Mouse (Mus musculus): ENCODE results near the gene Zbtb4. TPM values are rescaled to one million over a fixed set of nuclear protein-coding genes. Genes with fewer than 3 reads are reported as not detected.

The Zbtb4 gene
- 3.6 TPM in 2 replicates for polyA plus RNA-seq (2015; fragmentation: Nextera tagmentation; extraction: Ambion mirVana)

GRCm38 (mm10) chr11:69765221-69766125 lies at the start of gene Zbtb4:
Zbtb4 (plus strand) TSS chr11:69765912.
- Histone ChIP-seq H3K4me3 (ENCODE audit: low read length) (peak within 1 kb of the TSS; percentile 95), H3K27me3 (ENCODE audit: control insufficient read depth, insufficient read depth, low read length) (no peaks in the 10 kb centered on the region), H3K36me3 (ENCODE audit: control insufficient read depth, insufficient read depth) (no peaks in the 10 kb centered on the region), H3K4me2 (ENCODE audit: low read depth, low read length) (peak within 1 kb of the TSS; percentile 77), H3K27ac (ENCODE audit: low read length) (peak within 1 kb of the TSS; percentile 93), H3K9me3 (replicated peaks; ENCODE audit: control insufficient read depth, low read length) (no peaks in the 10 kb centered on the region), H3K4me1 (ENCODE audit: control insufficient read depth, insufficient read depth, low read length) (peaks cover 10% of the 10 kb centered on the region), H3K9ac (ENCODE audit: low read length) (peak within 1 kb of the TSS; percentile 98)
- 15% methylated on average over 50 of the region's 55 CpGs for WGBS
- ATAC-seq (replicated peaks; ENCODE audit: extremely low read depth, insufficient read depth, low FRiP score), result peak; percentile 63

- no peak overlapping the region for H3K9ac ChIP-seq (ENCODE audit: low read length)
- no peak overlapping the region for H3K4me3 ChIP-seq (ENCODE audit: low read length)
- peaks cover 5% of the 10 kb centered on the region for H3K4me1 ChIP-seq (ENCODE audit: control insufficient read depth, insufficient read depth, low read length)
- H3K4me2 ChIP-seq (ENCODE audit: low read depth, low read length), result no peak overlapping the region
- H3K27me3 ChIP-seq (ENCODE audit: control insufficient read depth, insufficient read depth, low read length), result no peaks in the 10 kb centered on the region
- no peak overlapping the region for H3K27ac ChIP-seq (ENCODE audit: low read length)
- no peaks in the 10 kb centered on the region for H3K36me3 ChIP-seq (ENCODE audit: control insufficient read depth, insufficient read depth)
- H3K9me3 ChIP-seq (replicated peaks; ENCODE audit: control insufficient read depth, low read length), result no peaks in the 10 kb centered on the region; the same call in 1 of the 2 replicates
- no peak for ATAC-seq (replicated peaks; ENCODE audit: extremely low read depth, insufficient read depth, low FRiP score)
- 25% methylated on average over 5 of the region's 5 CpGs for WGBS
These were observed 49.8 kb upstream of the Zbtb4 start for GRCm38 (mm10) chr11:69715929-69716328.

- no peak for ATAC-seq (replicated peaks; ENCODE audit: extremely low read depth, insufficient read depth, low FRiP score)
- no peak overlapping the region for H3K4me2 ChIP-seq (ENCODE audit: low read depth, low read length)
- H3K9me3 ChIP-seq (replicated peaks; ENCODE audit: control insufficient read depth, low read length), result no peaks in the 10 kb centered on the region; the same call in 1 of the 2 replicates
- peaks cover 5% of the 10 kb centered on the region for H3K4me1 ChIP-seq (ENCODE audit: control insufficient read depth, insufficient read depth, low read length)
- H3K36me3 ChIP-seq (ENCODE audit: control insufficient read depth, insufficient read depth), result no peaks in the 10 kb centered on the region
- H3K9ac ChIP-seq (ENCODE audit: low read length), result no peak overlapping the region
- H3K27ac ChIP-seq (ENCODE audit: low read length), result no peak overlapping the region
- WGBS, result 72% methylated on average over 4 of the region's 4 CpGs
- no peaks in the 10 kb centered on the region for H3K27me3 ChIP-seq (ENCODE audit: control insufficient read depth, insufficient read depth, low read length)
- H3K4me3 ChIP-seq (ENCODE audit: low read length), result no peak overlapping the region
These were observed 48.8 kb upstream of the Zbtb4 start for GRCm38 (mm10) chr11:69716953-69717352.

- Histone ChIP-seq H3K4me1 (ENCODE audit: control insufficient read depth, insufficient read depth, low read length) (peaks cover 5% of the 10 kb centered on the region), H3K4me3 (ENCODE audit: low read length) (no peak overlapping the region), H3K27ac (ENCODE audit: low read length) (no peak overlapping the region), H3K36me3 (ENCODE audit: control insufficient read depth, insufficient read depth) (no peaks in the 10 kb centered on the region), H3K4me2 (ENCODE audit: low read depth, low read length) (peak overlapping the region; percentile 15; the same call in 1 of the 2 replicates), H3K27me3 (ENCODE audit: control insufficient read depth, insufficient read depth, low read length) (no peaks in the 10 kb centered on the region), H3K9me3 (replicated peaks; ENCODE audit: control insufficient read depth, low read length) (no peaks in the 10 kb centered on the region; the same call in 1 of the 2 replicates), H3K9ac (ENCODE audit: low read length) (no peak overlapping the region)
- WGBS, result 35% methylated on average over 15 of the region's 15 CpGs
- no peak for ATAC-seq (replicated peaks; ENCODE audit: extremely low read depth, insufficient read depth, low FRiP score)
These were observed 47.1 kb upstream of the Zbtb4 start for GRCm38 (mm10) chr11:69718661-69719060.

- H3K9me3 ChIP-seq (replicated peaks; ENCODE audit: control insufficient read depth, low read length), result no peaks in the 10 kb centered on the region; the same call in 1 of the 2 replicates
- H3K9ac ChIP-seq (ENCODE audit: low read length), result no peak overlapping the region
- no peaks in the 10 kb centered on the region for H3K36me3 ChIP-seq (ENCODE audit: control insufficient read depth, insufficient read depth)
- H3K4me1 ChIP-seq (ENCODE audit: control insufficient read depth, insufficient read depth, low read length), result peaks cover 5% of the 10 kb centered on the region
- H3K4me3 ChIP-seq (ENCODE audit: low read length), result no peak overlapping the region
- no peak overlapping the region for H3K27ac ChIP-seq (ENCODE audit: low read length)
- no peaks in the 10 kb centered on the region for H3K27me3 ChIP-seq (ENCODE audit: control insufficient read depth, insufficient read depth, low read length)
- no peak for ATAC-seq (replicated peaks; ENCODE audit: extremely low read depth, insufficient read depth, low FRiP score)
- no peak overlapping the region for H3K4me2 ChIP-seq (ENCODE audit: low read depth, low read length)
- WGBS, result 65% methylated on average over 6 of the region's 6 CpGs
These were observed 46.3 kb upstream of the Zbtb4 start for GRCm38 (mm10) chr11:69719423-69719822.

- H3K27me3 ChIP-seq (ENCODE audit: control insufficient read depth, insufficient read depth, low read length), result no peaks in the 10 kb centered on the region
- H3K4me1 ChIP-seq (ENCODE audit: control insufficient read depth, insufficient read depth, low read length), result peaks cover 3% of the 10 kb centered on the region
- H3K9ac ChIP-seq (ENCODE audit: low read length), result no peak overlapping the region
- no peak overlapping the region for H3K4me2 ChIP-seq (ENCODE audit: low read depth, low read length)
- H3K9me3 ChIP-seq (replicated peaks; ENCODE audit: control insufficient read depth, low read length), result no peaks in the 10 kb centered on the region
- no peak for ATAC-seq (replicated peaks; ENCODE audit: extremely low read depth, insufficient read depth, low FRiP score)
- WGBS, result 79% methylated on average over 6 of the region's 6 CpGs
- H3K27ac ChIP-seq (ENCODE audit: low read length), result no peak overlapping the region
- H3K36me3 ChIP-seq (ENCODE audit: control insufficient read depth, insufficient read depth), result no peaks in the 10 kb centered on the region
- H3K4me3 ChIP-seq (ENCODE audit: low read length), result no peak overlapping the region
These were observed 44.9 kb upstream of the Zbtb4 start for GRCm38 (mm10) chr11:69720852-69721251.

- no peak overlapping the region for H3K9ac ChIP-seq (ENCODE audit: low read length)
- H3K27ac ChIP-seq (ENCODE audit: low read length), result no peak overlapping the region
- ATAC-seq (replicated peaks; ENCODE audit: extremely low read depth, insufficient read depth, low FRiP score), result no peak
- H3K36me3 ChIP-seq (ENCODE audit: control insufficient read depth, insufficient read depth), result no peaks in the 10 kb centered on the region
- 52% methylated on average over 2 of the region's 2 CpGs for whole genome bisulfite sequencing
- H3K27me3 ChIP-seq (ENCODE audit: control insufficient read depth, insufficient read depth, low read length), result no peaks in the 10 kb centered on the region
- H3K4me3 ChIP-seq (ENCODE audit: low read length), result no peak overlapping the region
- no peak overlapping the region for H3K4me2 ChIP-seq (ENCODE audit: low read depth, low read length)
- H3K9me3 ChIP-seq (replicated peaks; ENCODE audit: control insufficient read depth, low read length), result no peaks in the 10 kb centered on the region
- H3K4me1 ChIP-seq (ENCODE audit: control insufficient read depth, insufficient read depth, low read length), result no peaks in the 10 kb centered on the region
These were observed 42.6 kb upstream of the Zbtb4 start for GRCm38 (mm10) chr11:69723074-69723473.

- H3K27me3 ChIP-seq (ENCODE audit: control insufficient read depth, insufficient read depth, low read length), result no peaks in the 10 kb centered on the region
- ATAC-seq (replicated peaks; ENCODE audit: extremely low read depth, insufficient read depth, low FRiP score), result no peak; the same call in 1 of the 2 replicates
- no peak overlapping the region for H3K9ac ChIP-seq (ENCODE audit: low read length)
These were observed 39.8 kb upstream of the Zbtb4 start for GRCm38 (mm10) chr11:69725951-69726350.

GRCm38 (mm10) chr11:69729063-69729462 lies 36.6 kb upstream of the Zbtb4 start:
- peaks cover 2% of the 10 kb centered on the region; the same call in 1 of the 2 replicates for H3K36me3 ChIP-seq (ENCODE audit: control insufficient read depth, insufficient read depth)
- H3K9ac ChIP-seq (ENCODE audit: low read length), result no peak overlapping the region
- no peak overlapping the region for H3K4me3 ChIP-seq (ENCODE audit: low read length)
- 22% methylated on average over 3 of the region's 3 CpGs for WGBS
- no peak overlapping the region for H3K27ac ChIP-seq (ENCODE audit: low read length)
- no peaks in the 10 kb centered on the region for H3K27me3 ChIP-seq (ENCODE audit: control insufficient read depth, insufficient read depth, low read length)
- no peak for ATAC-seq (replicated peaks; ENCODE audit: extremely low read depth, insufficient read depth, low FRiP score)
- no peak overlapping the region for H3K4me2 ChIP-seq (ENCODE audit: low read depth, low read length)
- H3K9me3 ChIP-seq (replicated peaks; ENCODE audit: control insufficient read depth, low read length), result no peaks in the 10 kb centered on the region
- no peaks in the 10 kb centered on the region for H3K4me1 ChIP-seq (ENCODE audit: control insufficient read depth, insufficient read depth, low read length)

More at GRCm38 (mm10) chr11:69725951-69726350, 39.8 kb upstream of the Zbtb4 start:
- no peaks in the 10 kb centered on the region for H3K9me3 ChIP-seq (replicated peaks; ENCODE audit: control insufficient read depth, low read length)
- no peak overlapping the region for H3K4me3 ChIP-seq (ENCODE audit: low read length)
- H3K36me3 ChIP-seq (ENCODE audit: control insufficient read depth, insufficient read depth), result no peaks in the 10 kb centered on the region
- H3K4me2 ChIP-seq (ENCODE audit: low read depth, low read length), result no peak overlapping the region
- WGBS, result 28% methylated on average over 5 of the region's 5 CpGs
- H3K27ac ChIP-seq (ENCODE audit: low read length), result no peak overlapping the region
- H3K4me1 ChIP-seq (ENCODE audit: control insufficient read depth, insufficient read depth, low read length), result no peaks in the 10 kb centered on the region
